Mouse (Mus musculus): ENCODE measurements around the gene Tradd.

DNA sequence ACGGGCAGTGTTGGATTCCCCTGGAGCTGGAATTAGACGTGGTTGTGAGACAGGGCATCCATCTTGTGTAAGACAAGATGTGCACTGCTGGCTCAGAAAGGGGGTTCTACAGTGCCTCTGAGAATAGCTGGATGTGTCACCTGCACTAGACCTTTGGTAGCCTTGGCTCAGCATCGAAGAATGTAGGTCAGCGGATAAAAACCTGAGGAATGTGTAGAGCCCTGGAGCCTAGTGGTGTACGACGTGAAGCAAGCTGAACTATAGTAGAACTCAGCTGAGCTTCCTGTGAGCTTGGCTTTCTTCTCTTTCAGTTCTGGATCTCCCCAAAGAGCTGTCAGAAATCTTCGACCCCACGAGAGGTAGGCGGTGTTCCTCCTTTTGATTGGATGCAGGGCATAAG is 39.5 kb upstream of the Tradd start:
- TF ChIP-seq CTCF (conservative IDR thresholded peaks at IDR 0.05; ENCODE audit: low read length) (no peak), POU5F1 (IDR thresholded peaks at IDR 0.05; ENCODE audit: borderline replicate concordance, low read length) (no peak), NANOG (IDR thresholded peaks at IDR 0.05; ENCODE audit: borderline replicate concordance, low read length) (no peak)
